Mouse (Mus musculus) Muller cell, postnatal 12 days (primary cell): ENCODE data around the gene Olfr66.

Source experiments
- DNase-seq: peaks from one replicate; pipeline ENCODE4 v3.0.0-alpha.2; 2015; ENCODE audit errors: inconsistent ontology term

Olfr66 gene

DNA sequence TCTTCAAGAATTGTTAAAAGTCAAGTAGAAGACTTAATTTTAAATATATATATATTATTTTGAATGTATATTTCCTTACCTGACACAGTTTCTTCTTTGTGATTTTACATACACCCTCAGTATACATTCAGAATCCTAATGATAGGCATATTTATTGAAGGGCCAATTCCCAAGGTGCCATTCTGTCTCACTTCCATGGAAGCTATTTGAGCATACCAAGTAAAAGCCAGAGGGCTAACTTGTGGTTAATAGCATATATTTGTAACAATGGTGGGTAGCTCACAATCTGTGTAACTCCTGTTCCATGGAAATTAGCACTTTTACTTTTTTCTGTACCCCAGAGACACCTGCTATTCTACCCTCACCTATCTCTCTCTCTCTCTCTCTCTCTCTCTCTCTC is at the start of gene Olfr66:
Gene Olfr66 (minus strand): TSS at position 101 of the 400 bp plus-strand sequence.
- no peak for DNase-seq

DNA sequence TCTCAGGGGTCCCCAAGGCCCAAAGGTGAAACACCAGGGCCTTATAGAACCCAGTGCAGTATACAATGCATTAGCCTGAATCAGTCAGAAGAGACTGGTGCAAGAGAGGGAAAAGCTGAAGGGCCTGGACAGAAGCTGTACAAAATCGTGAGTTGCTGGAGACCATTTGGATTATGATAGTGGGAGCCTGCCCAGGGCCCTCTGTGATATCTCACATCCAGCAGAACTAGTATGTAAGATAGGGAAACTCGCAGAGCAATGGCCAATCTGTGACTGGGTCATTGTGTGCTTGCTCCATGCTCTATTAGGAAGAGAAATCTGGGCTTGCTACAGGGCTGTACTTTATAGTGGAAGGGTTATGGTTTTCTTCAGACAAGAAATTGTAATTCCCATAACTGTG is 48.2 kb upstream of the Olfr66 start, which contains the start of gene Olfr632:
Gene Olfr632 (plus strand): TSS at position 84 of the 400 bp plus-strand sequence.
- DNase-seq, result no peak

- no peak for DNase-seq
These were observed 42.5 kb upstream of the Olfr66 start, which contains the start of gene Olfr631 for GRCm38 (mm10) chr7:103928525-103928924. Gene Olfr631 (plus strand): TSS chr7:103928825.

GRCm38 (mm10) chr7:103915338-103915737 is 29.3 kb upstream of the Olfr66 start:
- no peak for DNase-seq

- DNase-seq, result no peak
These were observed 27.0 kb upstream of the Olfr66 start for GRCm38 (mm10) chr7:103912969-103913511.

DNA sequence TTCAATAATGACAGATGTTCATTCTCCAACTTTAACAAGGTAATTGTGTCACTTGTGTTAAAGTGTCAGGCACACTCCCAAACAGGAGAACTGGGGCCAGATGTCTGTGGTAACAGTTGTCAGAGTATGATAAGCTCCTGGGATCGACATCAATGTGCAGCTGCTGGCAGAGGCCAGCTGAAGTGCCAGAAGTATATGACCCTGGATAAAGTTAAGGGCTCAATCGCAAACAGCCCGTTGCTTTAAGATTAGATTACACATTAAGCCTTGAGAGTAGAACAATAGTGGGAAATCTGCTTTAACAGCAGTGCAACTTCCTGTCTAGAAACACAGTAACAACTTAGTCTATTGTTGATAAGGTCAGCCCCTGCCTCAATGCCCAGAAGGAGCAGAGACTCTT is 24.0 kb upstream of the Olfr66 start:
- no peak for DNase-seq

DNA sequence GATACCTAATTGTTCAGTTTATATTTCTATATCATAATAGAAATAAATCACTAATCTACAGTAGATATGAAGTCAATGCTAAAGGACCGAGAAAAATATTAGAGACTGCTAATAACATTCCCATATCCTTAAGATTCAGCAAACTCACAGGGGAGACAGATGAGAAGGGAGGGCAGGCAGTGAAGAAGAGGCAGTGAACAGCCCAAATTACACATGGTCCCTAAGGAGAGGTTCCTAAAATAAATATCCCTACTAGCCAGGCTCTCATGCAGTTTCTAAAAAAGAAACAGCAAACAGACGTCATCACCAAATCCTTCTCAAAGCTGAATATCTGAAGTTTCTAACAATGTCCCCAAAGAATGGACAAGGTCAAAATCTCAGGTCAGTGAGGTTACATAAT is 17.1 kb upstream of the Olfr66 start, which contains the start of gene Olfr65:
Gene Olfr65 (plus strand): TSS at position 301 of the 400 bp plus-strand sequence.
- DNase-seq, result no peak

- no peak for DNase-seq
These were observed 8.3 kb upstream of the Olfr66 start, which contains the start of gene Olfr64 for GRCm38 (mm10) chr7:103894385-103894784. Gene Olfr64 (minus strand): TSS chr7:103894485.

DNA sequence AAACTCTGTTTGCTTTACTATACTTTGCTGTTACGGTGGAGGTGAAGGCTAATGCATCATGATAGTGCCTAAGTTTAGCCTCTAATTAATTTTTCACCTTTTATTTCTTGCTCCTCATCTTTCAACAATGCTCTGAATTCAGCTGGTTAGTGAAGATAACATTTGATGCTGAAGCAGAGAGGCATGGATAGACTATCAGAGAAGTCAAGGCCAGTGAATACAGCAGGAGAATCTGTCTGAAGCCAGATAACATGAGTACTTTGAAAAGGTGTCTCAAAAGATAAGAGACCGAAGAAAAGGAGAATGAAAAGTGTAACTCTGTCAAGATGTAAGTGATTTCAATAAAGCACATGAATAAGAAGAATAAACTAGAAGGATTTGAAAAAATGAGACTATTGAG is 9.0 kb downstream of the Olfr66 start:
- DNase-seq, result no peak

GRCm38 (mm10) chr7:103874451-103874850 is 11.6 kb downstream of the Olfr66 start:
- DNase-seq, result no peak

DNA sequence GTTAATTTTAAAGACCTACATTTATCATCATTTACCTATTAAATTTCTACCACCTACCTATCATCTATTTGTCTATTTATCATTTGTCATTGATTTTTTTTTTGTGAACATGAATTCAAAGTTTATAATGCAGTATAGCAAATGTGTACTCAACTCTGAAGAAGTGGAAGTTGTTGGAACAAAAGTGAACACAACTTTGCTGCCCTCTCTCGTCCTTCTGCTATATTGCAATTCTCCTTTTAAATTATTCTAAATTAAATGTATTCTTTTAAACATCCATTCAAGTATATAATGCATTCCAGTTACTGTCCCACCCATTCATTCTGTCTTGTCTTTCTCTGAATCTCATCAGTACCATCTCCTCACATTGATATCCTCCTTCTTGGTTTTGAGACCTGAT is 13.0 kb downstream of the Olfr66 start:
- no peak for DNase-seq

- no peak for DNase-seq
These were observed 15.4 kb downstream of the Olfr66 start for GRCm38 (mm10) chr7:103870667-103871066.

DNA sequence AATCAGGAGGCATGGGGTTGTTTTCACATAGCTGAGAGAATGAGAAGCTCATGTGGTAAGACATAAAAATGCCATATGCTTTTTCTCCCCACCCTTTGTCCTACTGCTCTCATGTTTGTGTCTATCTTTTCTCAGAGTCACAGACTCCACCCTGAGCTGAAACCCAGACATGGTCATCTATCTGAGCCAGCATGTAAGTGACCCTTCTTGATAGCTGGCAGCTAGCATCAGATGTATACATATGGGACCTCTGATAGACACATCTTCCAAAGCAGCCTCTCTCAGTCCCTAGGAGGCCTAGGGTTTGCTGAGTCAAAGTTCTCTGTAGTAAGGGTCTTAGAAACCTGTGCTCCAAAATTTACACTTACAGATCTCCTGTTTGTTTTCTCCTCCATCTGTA is 20.3 kb downstream of the Olfr66 start:
- no peak for DNase-seq

GRCm38 (mm10) chr7:103861531-103861930 is 24.5 kb downstream of the Olfr66 start:
- no peak for DNase-seq

DNA sequence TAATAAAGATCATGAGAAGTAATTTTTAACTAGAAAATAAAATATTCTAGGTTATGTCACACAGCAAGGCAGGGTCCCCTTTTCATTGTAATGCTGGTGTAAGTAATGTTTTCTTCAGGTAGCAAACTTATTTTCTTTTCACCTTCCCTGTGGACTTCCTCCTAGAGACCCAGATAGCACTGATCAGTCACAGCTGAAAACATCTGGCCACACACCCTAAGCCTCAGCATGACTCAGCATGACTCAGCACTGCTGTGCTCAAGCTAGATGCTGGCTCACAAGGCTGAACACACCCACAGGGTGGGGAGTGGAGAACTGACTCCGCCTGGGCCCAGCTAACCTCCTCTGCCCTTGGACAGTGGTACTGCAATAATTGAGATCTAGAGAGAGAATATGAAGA is 25.2 kb downstream of the Olfr66 start:
- no peak for DNase-seq

- DNase-seq, result no peak
These were observed 27.0 kb downstream of the Olfr66 start for GRCm38 (mm10) chr7:103859076-103859475.

DNA sequence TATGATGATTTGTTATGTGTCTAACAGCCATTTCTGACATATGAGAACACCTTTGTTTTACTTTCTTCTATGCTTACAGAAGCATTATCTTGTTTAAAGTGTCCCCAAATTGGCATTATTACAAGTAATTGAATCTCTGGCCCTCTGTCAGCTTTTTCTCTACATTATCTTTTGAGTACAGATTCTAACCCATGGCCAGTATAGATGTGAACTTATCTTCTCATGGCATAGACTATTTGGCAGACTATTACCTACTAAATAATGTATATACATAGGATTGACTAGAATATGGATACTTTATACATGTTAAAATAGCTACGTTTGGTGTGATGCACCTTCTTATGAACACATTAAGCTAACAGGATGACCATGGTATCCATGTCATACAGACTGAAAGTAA is 31.4 kb downstream of the Olfr66 start:
- DNase-seq, result no peak

- no peak for DNase-seq
These were observed 33.0 kb downstream of the Olfr66 start, which contains the start of gene Hbb-y for GRCm38 (mm10) chr7:103853090-103853489. Gene Hbb-y (minus strand): TSS chr7:103853216.

- DNase-seq, result no peak
These were observed 41.3 kb downstream of the Olfr66 start for GRCm38 (mm10) chr7:103844525-103845325.

DNA sequence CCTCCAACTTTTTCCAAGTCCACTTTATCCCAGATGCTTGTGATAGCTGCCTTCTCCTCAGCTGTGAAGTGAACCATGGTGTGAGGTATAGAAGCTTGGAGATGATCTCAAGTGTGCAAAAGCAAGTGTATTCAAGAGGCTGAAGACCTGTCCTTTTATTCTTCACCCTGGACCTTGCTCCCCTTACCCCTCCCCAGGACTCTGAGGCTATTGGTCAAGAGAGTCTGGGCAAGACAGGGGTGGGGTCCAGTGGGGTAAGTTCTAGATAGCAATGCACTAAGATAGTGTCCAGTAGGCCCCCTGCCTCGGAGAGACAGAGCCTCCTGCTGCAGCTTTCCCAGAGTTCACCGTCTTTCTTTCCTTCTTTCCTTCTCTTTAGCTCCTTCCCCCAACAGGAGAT is 43.0 kb downstream of the Olfr66 start, which contains the start of gene Hbb-bh1:
Gene Hbb-bh1 (minus strand): TSS at position 131 of the 400 bp plus-strand sequence.
- no peak for DNase-seq

DNA sequence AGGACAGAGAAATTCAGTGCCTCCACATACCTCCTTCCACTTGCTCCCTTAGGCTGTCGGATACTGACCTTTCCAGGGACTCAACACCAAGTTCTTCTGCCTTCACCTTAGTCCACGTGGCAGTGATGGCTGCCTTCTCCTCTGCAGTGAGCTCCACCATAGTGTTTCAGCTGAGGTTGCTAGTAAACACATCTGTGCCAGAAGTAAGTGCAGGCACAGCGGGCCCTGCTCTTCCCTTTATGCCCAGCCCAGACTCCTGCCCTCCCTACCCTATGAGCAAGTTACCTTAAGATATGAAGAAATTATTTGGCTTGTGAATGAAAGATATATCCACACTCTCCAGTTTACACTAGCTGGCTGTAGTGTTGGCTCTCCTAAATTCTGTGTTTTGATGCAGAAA is 45.8 kb downstream of the Olfr66 start, which contains the start of gene Hbb-bh2:
Gene Hbb-bh2 (minus strand): TSS at position 253 of the 400 bp plus-strand sequence.
- DNase-seq, result no peak
